Mouse (Mus musculus) hindbrain, embryonic 13.5 days (tissue): ENCODE measurements at regions not wholly inside any gene's neighbourhood (a gene's known extent, or its start where the extent isn't known, plus 50 kb on each side); places are given as distances from the start of the nearest gene placed in this dataset.

Source experiments
- ATAC-seq: fragments of 200-750 bp; cut with Nextera tagmentation; 2 replicates; pipeline ENCODE4 v1.8.0; 2017; ENCODE audit warnings: moderate TSS enrichment; ENCODE audit not compliant: low FRiP score
- H3K27ac ChIP-seq: fragments of 300-500 bp; sonication (generic); 2 replicates; pipeline ENCODE4 v1.5.1; 2015; ENCODE audit warnings: inconsistent platforms, mild to moderate bottlenecking, moderate library complexity
- H3K27me3 ChIP-seq: fragments of 300-500 bp; sonication (generic); 2 replicates; pipeline ENCODE4 v1.6.1; 2015; ENCODE audit warnings: mild to moderate bottlenecking, inconsistent platforms
- H3K36me3 ChIP-seq: fragments of 300-500 bp; sonication (generic); 2 replicates; pipeline ENCODE4 v1.6.1; 2015; ENCODE audit warnings: mild to moderate bottlenecking, inconsistent platforms
- H3K4me1 ChIP-seq: fragments of 300-500 bp; sonication (generic); replicated peaks from 2 replicates; pipeline ENCODE4 v1.6.1; 2015; ENCODE audit warnings: inconsistent platforms
- H3K4me2 ChIP-seq: fragments of 300-500 bp; sonication (generic); 2 replicates; pipeline ENCODE4 v1.6.1; 2015; ENCODE audit warnings: inconsistent platforms, mild to moderate bottlenecking, moderate library complexity
- H3K4me3 ChIP-seq: fragments of 300-500 bp; sonication (generic); 2 replicates; pipeline ENCODE4 v1.5.1; 2015; ENCODE audit warnings: mild to moderate bottlenecking, inconsistent platforms
- H3K9ac ChIP-seq: fragments of 300-500 bp; sonication (generic); 2 replicates; pipeline ENCODE4 v1.6.1; 2015; ENCODE audit warnings: mild to moderate bottlenecking, inconsistent platforms
- H3K9me3 ChIP-seq: fragments of 300-500 bp; sonication (generic); 2 replicates; pipeline ENCODE4 v1.6.1; 2016; ENCODE audit warnings: inconsistent platforms
- WGBS: fragments of 180-500 bp; shearing (Covaris S2); methylation state at CpG from one replicate; pipeline ENCODE4 v1.1.7; 2015; 5-methylcytosine and 5-hydroxymethylcytosine counted together

DNA sequence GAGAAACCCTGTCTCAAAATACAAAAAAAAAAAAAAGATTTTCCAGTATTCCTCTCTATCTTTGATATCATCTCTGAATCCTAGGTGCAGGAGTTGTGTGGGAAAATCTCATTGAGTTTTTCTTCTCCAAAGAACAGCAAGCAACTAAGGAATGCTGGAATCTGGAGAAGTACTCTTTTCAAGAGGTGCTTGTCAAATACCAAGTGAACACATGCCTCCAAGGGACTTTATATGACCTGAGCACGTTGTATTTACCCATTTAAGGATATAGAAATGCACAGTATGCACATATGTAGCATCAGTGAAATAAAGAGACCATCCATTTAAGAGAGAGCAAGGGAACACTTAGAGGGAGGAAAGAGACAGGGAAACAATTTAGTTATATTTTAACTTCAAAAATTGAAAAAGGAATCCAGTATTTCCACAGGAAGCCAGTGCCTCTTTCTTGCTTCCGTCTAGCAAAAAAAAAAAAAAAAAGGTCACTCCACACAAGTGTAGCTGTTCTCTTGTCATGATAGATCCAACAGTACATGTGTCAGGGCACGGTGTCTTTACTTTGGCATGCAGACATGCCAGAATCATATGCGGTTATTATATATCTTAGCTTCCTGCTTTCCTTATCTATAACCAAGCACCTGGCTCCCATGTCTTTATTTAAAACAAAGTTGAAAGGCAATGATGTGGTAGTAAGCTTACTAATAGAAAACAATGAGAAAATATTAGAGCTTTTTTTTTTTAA lies 212.1 kb upstream of the Etaa1 start:
- H3K27me3 ChIP-seq = no peaks in the 10 kb centered on the region
- 83% methylated on average over 4 of the region's 4 CpGs for WGBS
- H3K36me3 ChIP-seq = no peaks in the 10 kb centered on the region
- no peak for ATAC-seq
- no peaks in the 10 kb centered on the region for H3K9me3 ChIP-seq
- no peak overlapping the region for H3K4me2 ChIP-seq
- no peak overlapping the region for H3K4me3 ChIP-seq
- peaks cover 3% of the 10 kb centered on the region; the same call in 1 of the 2 replicates for H3K4me1 ChIP-seq
- no peak overlapping the region for H3K9ac ChIP-seq
- no peak overlapping the region for H3K27ac ChIP-seq

DNA sequence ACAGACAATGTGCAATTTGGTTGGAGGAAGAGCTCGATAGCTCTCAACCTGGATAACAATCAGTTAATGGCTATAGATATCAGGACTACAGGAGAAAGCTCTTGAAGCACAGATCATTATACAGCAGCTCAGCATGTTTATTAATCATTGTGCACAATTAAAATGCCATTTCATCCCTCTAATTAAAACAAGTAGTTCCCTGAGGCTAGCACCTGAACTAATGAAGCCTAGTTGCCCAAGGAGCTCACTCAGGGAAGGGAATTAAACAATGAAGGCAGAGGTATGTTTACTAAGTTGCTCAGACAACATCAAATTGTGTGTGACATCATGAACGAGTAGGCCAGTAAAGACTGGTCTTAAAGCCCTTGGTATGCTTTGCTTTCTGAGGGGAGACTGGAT lies 210.3 kb upstream of the Etaa1 start:
- peaks cover 3% of the 10 kb centered on the region; the same call in 1 of the 2 replicates for H3K4me1 ChIP-seq
- ATAC-seq = peak; percentile 68
- H3K27ac ChIP-seq = no peak overlapping the region
- no peaks in the 10 kb centered on the region for H3K27me3 ChIP-seq
- H3K4me3 ChIP-seq = no peak overlapping the region
- H3K36me3 ChIP-seq = no peaks in the 10 kb centered on the region
- no peak overlapping the region for H3K4me2 ChIP-seq
- WGBS = 52% methylated on average over 2 of the region's 2 CpGs
- H3K9ac ChIP-seq = no peak overlapping the region
- H3K9me3 ChIP-seq = no peaks in the 10 kb centered on the region

- H3K9me3 ChIP-seq = no peaks in the 10 kb centered on the region
- no peak overlapping the region for H3K4me2 ChIP-seq
- 69% methylated on average over 5 of the region's 5 CpGs for WGBS
- no peak overlapping the region for H3K4me3 ChIP-seq
- 0 out of 2 replicates have a peak, but pooled peaks have one; percentile 5 for ATAC-seq
- H3K9ac ChIP-seq = no peak overlapping the region
- no peaks in the 10 kb centered on the region for H3K36me3 ChIP-seq
- H3K27me3 ChIP-seq = no peaks in the 10 kb centered on the region
- peaks cover 3% of the 10 kb centered on the region; the same call in 1 of the 2 replicates for H3K4me1 ChIP-seq
- H3K27ac ChIP-seq = no peak overlapping the region
Observed at GRCm38 (mm10) chr11:18163156-18164024, 209.7 kb upstream of the Etaa1 start.

DNA sequence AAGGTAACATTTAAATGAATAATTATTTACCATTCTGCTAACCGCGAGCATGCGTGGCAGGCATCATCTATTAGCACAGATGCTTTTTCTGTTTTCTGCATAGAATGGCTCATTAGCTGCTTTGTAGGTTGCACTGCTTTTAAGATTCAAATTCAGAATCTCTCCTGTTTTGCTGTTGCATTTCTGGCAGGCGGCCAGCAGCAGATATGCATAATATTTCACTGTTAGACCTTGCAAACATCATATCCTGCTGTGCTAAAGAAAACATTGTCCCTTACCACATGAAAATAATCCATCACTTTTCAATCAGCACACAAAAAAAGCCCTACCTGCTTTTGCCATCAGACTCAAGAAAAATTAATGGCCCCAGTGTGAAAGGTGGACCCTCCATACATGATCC lies 202.8 kb upstream of the Etaa1 start:
- no peak overlapping the region for H3K4me3 ChIP-seq
- no peak overlapping the region for H3K9ac ChIP-seq
- no peak for ATAC-seq
- H3K27ac ChIP-seq = peak overlapping the region; percentile 53
- H3K4me1 ChIP-seq = peaks cover 15% of the 10 kb centered on the region
- no peaks in the 10 kb centered on the region for H3K27me3 ChIP-seq
- no peaks in the 10 kb centered on the region for H3K36me3 ChIP-seq
- no peaks in the 10 kb centered on the region for H3K9me3 ChIP-seq
- H3K4me2 ChIP-seq = no peak overlapping the region
- WGBS = 43% methylated on average over 4 of the region's 4 CpGs

GRCm38 (mm10) chr11:18151788-18152563 lies 198.3 kb upstream of the Etaa1 start:
- Histone ChIP-seq H3K9me3 (no peaks in the 10 kb centered on the region), H3K9ac (no peak overlapping the region), H3K27me3 (no peaks in the 10 kb centered on the region), H3K4me3 (no peak overlapping the region), H3K36me3 (no peaks in the 10 kb centered on the region), H3K27ac (peak overlapping the region; percentile 78), H3K4me1 (peaks cover 15% of the 10 kb centered on the region), H3K4me2 (no peak overlapping the region)
- peak; percentile 74 for ATAC-seq
- 23% methylated on average over 6 of the region's 6 CpGs for WGBS

GRCm38 (mm10) chr11:18151369-18151768 lies 197.7 kb upstream of the Etaa1 start:
- Histone ChIP-seq H3K27me3 (no peaks in the 10 kb centered on the region), H3K9me3 (no peaks in the 10 kb centered on the region), H3K36me3 (no peaks in the 10 kb centered on the region), H3K9ac (no peak overlapping the region), H3K4me3 (no peak overlapping the region), H3K4me2 (no peak overlapping the region), H3K4me1 (peaks cover 12% of the 10 kb centered on the region), H3K27ac (peak overlapping the region; percentile 78; the same call in 1 of the 2 replicates)
- WGBS = 62% methylated on average over 4 of the region's 4 CpGs
- no peak for ATAC-seq

GRCm38 (mm10) chr11:18127488-18127887 lies 173.8 kb upstream of the Etaa1 start:
- 55% methylated on average over 5 of the region's 5 CpGs for WGBS
- H3K27me3 ChIP-seq = no peaks in the 10 kb centered on the region
- H3K9me3 ChIP-seq = no peaks in the 10 kb centered on the region
- H3K4me3 ChIP-seq = no peak overlapping the region
- H3K36me3 ChIP-seq = no peaks in the 10 kb centered on the region
- H3K27ac ChIP-seq = no peak overlapping the region
- H3K4me2 ChIP-seq = no peak overlapping the region
- ATAC-seq = no peak
- no peak overlapping the region for H3K9ac ChIP-seq
- no peaks in the 10 kb centered on the region for H3K4me1 ChIP-seq

- no peaks in the 10 kb centered on the region for H3K4me1 ChIP-seq
- no peak overlapping the region for H3K9ac ChIP-seq
- no peak for ATAC-seq
- H3K27me3 ChIP-seq = no peaks in the 10 kb centered on the region
- H3K36me3 ChIP-seq = no peaks in the 10 kb centered on the region
- no peak overlapping the region for H3K4me3 ChIP-seq
- H3K4me2 ChIP-seq = no peak overlapping the region
- H3K27ac ChIP-seq = no peak overlapping the region
- H3K9me3 ChIP-seq = no peaks in the 10 kb centered on the region
- 89% methylated on average over 6 of the region's 6 CpGs for WGBS
Observed at GRCm38 (mm10) chr11:18123031-18123430, 169.4 kb upstream of the Etaa1 start.

GRCm38 (mm10) chr11:18122616-18123015 lies 168.9 kb upstream of the Etaa1 start:
- H3K36me3 ChIP-seq = no peaks in the 10 kb centered on the region
- no peak overlapping the region for H3K4me2 ChIP-seq
- H3K4me1 ChIP-seq = no peaks in the 10 kb centered on the region
- WGBS = 76% methylated on average over 2 of the region's 2 CpGs
- no peak overlapping the region for H3K27ac ChIP-seq
- H3K4me3 ChIP-seq = no peak overlapping the region
- no peak overlapping the region for H3K9ac ChIP-seq
- H3K9me3 ChIP-seq = no peaks in the 10 kb centered on the region
- no peak for ATAC-seq
- H3K27me3 ChIP-seq = no peaks in the 10 kb centered on the region

- Histone ChIP-seq H3K4me1 (no peaks in the 10 kb centered on the region), H3K36me3 (no peaks in the 10 kb centered on the region), H3K27me3 (no peaks in the 10 kb centered on the region), H3K9me3 (no peaks in the 10 kb centered on the region), H3K27ac (no peak overlapping the region), H3K9ac (no peak overlapping the region), H3K4me3 (no peak overlapping the region), H3K4me2 (no peak overlapping the region)
- peak; percentile 92 for ATAC-seq
- 65% methylated on average over 9 of the region's 9 CpGs for WGBS
Observed at GRCm38 (mm10) chr11:18115693-18116450, 162.2 kb upstream of the Etaa1 start.

- Histone ChIP-seq H3K27ac (no peak overlapping the region), H3K36me3 (no peaks in the 10 kb centered on the region), H3K9me3 (0 out of 2 replicates have a peak, but pooled peaks cover 3% of the 10 kb centered on the region), H3K4me2 (no peak overlapping the region), H3K4me1 (no peaks in the 10 kb centered on the region), H3K4me3 (no peak overlapping the region), H3K9ac (no peak overlapping the region), H3K27me3 (no peaks in the 10 kb centered on the region)
- 87% methylated on average over 3 of the region's 3 CpGs for WGBS
- ATAC-seq = no peak
Observed at GRCm38 (mm10) chr11:18102841-18103240, 149.2 kb upstream of the Etaa1 start.
